Mouse (Mus musculus) gastrocnemius, adult 18-20 months (tissue): ENCODE data around the gene Mgat4a. TPM values are rescaled to one million over a fixed set of nuclear protein-coding genes. Genes with fewer than 3 reads are reported as not detected.

ENCODE experiments used
- DNase-seq: peaks from one replicate; pipeline ENCODE4 v3.0.0; 2021; ENCODE audit warnings: low spot score
- total RNA-seq, 2 experiments: library from RNA; stranded (reverse); gene quantifications; 2 replicates each; pipeline ENCODE4 v1.2.3; 2021

Gene Mgat4a
- total RNA-seq, 2 experiments from 2014 or later = 4.8 to 8.7 TPM

DNA sequence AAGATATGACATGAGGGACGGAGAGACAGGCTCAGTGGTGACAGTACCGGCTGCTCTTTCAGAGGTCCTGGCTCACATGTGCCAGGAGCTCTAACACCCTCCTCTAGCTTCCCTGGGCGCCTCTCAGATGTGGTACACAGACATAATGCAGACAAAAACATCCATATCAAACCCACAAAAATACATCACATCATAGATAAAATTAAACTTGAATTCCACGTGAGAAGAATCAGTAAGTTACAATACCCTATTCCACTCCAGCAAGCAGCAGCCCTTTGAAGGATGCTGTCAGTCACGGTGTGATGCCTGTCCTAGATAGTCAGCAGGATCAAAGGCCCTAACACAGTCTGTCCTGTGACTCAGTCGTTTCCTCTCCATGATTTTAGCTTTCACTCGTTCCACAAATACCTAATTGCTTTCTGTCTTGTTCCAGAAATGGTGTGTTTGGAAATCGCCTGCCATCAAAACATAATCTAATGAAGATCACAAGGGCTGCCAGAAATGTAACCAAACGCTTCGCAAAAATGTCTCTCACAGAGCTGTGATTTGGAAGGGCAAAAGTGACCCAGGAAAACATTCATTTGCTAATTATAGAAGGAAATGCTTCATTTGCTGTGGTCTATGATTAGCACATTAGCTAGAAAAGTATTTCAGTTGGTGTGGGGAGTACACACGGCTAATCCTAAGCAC lies 44.1 kb downstream of the Mgat4a start:
- DNase-seq = peak; percentile 39

DNA sequence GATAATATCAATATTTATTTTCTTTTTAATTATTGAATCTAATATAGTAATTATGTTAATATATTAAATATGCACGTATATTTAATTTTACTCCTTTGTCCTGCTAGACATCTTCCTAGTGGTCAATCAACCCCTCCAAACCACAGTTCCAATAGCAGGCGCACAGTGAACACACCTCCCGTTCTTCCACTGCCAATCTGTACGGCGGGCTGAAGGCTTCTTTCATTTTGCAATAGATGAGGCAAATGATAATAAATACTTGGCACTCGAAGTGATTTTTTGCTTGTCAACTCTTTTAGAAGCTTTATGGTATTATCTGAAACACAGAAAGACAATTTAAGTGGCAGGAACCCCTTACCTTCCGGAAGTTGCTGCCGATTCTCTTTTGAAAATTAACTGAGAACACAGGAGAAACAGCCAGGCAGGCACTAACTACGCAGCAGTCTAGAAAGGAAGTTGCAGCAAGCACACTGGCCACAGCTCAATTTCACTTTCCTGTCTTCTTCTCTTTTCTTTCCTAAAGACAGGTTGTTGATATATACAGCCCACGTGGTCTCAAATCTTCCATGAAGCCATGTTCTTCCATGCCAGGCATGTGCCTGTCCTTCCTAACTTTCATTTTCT lies 45.0 kb downstream of the Mgat4a start:
- DNase-seq = no peak

GRCm38 (mm10) chr1:37495104-37495503 lies 45.7 kb downstream of the Mgat4a start:
- DNase-seq = no peak

- no peak for DNase-seq
Measured at GRCm38 (mm10) chr1:37491672-37492071, 49.1 kb downstream of the Mgat4a start.

DNA sequence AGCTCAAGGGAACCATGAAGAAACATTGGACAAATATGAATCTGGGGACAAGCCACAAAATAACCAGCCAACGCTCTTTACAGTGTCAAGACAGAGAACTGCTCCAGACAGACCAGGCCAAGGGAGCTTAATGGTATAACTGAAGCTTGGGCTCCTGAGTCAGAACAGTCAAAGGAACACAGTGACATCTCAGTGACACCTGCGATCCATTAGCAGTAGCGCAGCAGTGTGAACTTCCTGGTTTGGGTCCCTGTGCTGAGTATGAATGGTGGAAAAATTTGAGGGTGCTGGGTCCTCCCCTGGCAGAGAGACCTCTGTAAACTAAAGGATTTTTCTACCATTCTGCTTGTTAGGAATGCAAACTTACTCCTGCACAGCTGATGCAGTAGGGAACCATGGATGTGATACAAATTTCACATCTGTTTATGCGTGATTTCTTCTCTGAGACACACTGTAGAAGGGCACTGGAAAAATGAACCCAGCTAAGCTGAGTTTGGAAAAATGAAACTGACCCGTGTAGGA lies 50.1 kb downstream of the Mgat4a start:
- DNase-seq = no peak

- no peak for DNase-seq
Measured at GRCm38 (mm10) chr1:37488531-37488930, 52.3 kb downstream of the Mgat4a start.

DNA sequence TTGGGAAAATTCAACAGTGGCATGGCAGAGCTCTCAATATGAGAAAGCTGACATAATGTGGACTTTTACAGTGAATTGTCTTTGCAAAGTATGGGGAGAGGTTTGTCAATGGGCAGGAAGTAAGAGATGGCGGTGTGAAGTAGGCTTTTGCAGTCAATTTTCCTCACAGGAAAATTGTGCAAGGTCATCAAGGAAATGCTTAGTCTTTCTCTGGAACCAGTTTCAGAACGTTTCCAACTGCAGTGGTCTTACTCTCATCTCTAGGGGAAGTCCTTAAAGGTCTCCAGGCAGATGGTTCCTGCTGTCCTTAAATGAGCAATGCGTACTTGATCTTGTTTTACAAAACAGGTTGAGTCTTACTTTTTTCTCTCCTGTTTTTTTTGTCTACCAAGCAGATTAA lies 53.8 kb downstream of the Mgat4a start:
- DNase-seq = no peak

DNA sequence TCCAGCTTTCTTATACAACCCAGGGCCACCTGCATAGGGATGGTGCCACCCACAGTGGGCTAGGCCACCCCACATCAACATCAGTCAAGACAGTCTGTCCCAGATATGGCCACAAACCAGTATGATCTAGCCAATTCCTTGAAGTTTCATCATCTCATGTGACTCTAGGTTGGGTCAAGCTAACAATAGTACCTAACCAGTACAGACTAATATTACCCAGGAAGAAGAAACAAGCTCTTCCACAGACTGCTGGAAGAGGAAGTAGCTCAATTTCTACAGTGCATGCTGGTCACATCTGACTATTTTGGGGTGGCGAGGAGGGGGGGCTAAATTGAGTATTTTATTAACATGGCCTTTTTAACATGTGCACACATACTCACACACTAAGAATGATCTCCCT lies 54.4 kb downstream of the Mgat4a start:
- DNase-seq = no peak

- no peak for DNase-seq
Measured at GRCm38 (mm10) chr1:37484612-37485011, 56.2 kb downstream of the Mgat4a start.

- no peak for DNase-seq
Measured at GRCm38 (mm10) chr1:37481331-37481730, 59.5 kb downstream of the Mgat4a start.

DNA sequence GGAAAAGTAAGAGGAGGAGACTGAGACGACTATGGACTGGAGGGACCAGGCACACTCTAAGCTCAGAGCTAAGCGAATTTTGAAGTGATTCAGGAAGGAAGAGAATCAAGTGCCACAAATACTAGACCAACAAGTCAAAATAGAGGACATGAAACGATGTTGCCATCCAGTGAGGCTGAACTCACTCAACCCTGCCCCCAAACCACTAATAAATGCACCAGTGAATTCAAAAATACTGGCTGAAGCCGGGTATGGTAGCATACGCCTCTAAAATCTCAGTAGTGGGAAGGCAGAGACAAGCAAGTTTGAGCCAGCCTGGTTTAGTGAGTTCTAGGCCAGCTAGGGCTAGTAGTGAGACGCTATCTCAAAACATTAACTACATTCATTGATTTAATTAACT lies 60.1 kb downstream of the Mgat4a start:
- no peak for DNase-seq

- DNase-seq = no peak
Measured at GRCm38 (mm10) chr1:37479759-37480158, 61.1 kb downstream of the Mgat4a start.

- no peak for DNase-seq
Measured at GRCm38 (mm10) chr1:37479074-37479473, 61.7 kb downstream of the Mgat4a start.

DNA sequence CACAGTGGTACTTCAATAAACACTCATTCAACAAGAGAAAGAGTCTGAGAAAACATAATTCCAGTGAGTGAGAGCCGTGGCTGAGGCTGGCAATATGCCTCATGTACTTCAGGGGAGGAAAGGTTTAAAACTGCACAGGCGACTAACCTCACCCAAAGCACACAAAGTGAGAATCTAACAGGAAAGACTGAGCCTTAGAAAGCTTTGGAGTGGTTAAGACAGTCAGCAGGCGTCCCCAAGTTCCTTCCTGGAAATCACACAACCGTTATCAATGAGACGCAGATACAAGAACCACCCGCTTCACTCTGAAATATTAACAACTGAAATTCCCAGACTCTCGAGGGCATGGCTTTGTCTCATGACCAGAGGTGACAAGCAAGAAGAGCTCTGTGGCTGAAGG lies 62.4 kb downstream of the Mgat4a start:
- DNase-seq = no peak

DNA sequence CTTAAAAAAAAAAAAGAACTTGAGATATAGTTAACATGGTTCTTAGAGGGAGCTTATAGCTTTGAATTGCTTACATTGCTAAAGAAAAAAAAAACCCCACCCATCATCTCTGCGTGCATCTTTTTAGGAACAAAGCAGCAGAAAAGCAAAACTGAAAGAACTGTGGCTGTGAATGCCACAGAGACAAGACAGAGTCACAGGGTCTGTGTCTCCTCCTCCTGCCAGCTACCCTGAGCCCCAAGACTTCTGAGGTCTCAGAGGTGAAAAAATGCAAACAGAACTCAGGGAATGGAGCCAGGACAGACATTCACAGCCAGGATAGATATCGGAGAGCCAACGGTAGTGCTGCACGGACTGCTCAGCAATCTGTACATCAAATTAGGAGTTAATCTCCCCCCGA lies 62.9 kb downstream of the Mgat4a start:
- no peak for DNase-seq

DNA sequence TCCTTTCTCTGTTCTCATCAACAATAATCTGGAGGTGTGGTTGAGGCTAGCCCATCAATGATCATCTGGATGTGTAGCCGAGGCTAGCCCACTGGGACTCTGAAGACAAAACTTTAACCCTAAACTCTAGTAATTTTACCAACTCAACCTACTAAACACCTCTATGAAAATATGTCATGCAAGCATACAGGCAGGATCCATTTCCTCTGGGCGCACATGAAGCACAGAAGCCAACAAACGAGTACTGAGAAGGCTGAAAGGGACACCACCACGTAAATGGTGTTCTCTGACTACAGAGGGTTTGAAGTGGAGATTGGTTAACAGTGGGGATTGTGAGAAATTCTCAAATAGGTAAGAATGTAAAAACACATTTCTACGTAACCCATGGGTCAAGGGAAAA lies 63.6 kb downstream of the Mgat4a start:
- DNase-seq = no peak

DNA sequence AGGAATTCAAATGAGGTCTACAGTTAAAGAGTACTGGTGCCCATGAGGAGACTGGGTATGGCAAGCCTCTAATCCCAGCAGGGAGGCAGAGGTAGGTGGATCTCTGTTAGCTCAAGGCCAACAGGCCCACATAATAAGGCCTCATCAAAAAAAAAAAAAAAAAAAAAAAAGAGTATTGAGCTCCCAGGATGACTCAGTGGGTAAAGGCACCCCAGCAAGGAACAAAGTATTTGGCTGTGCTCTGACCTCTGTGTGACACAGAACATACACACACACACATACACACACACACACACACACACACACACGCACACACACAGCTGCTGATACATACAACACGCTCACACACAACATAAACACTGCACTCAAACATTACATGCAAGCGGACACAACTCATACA lies 65.5 kb downstream of the Mgat4a start:
- no peak for DNase-seq

- no peak for DNase-seq
Measured at GRCm38 (mm10) chr1:37474634-37475190, 66.1 kb downstream of the Mgat4a start.

- DNase-seq = no peak
Measured at GRCm38 (mm10) chr1:37474046-37474445, 66.8 kb downstream of the Mgat4a start.

GRCm38 (mm10) chr1:37473251-37473650 lies 67.6 kb downstream of the Mgat4a start:
- no peak for DNase-seq

GRCm38 (mm10) chr1:37471179-37472148 lies 69.4 kb downstream of the Mgat4a start:
- DNase-seq = no peak

GRCm38 (mm10) chr1:37469007-37469406 lies 71.8 kb downstream of the Mgat4a start:
- no peak for DNase-seq
